Mouse (Mus musculus) midbrain, postnatal 0 days (tissue): ENCODE data around the gene Eif4ebp2. TPM values are rescaled to one million over a fixed set of nuclear protein-coding genes. Genes with fewer than 3 reads are reported as not detected.

ENCODE experiments used
- ATAC-seq: fragments of 200-750 bp; cut with Nextera tagmentation; 2 replicates; pipeline ENCODE4 v1.8.0; 2017; ENCODE audit warnings: moderate number of reproducible peaks, mild to moderate bottlenecking, moderate TSS enrichment, moderate library complexity; ENCODE audit not compliant: low FRiP score
- DNase-seq: peaks from one replicate; pipeline ENCODE4 v3.0.0-alpha.2; 2015; ENCODE audit warnings: low spot score
- H3K27ac ChIP-seq: fragments of 300-500 bp; sonication (generic); 2 replicates; pipeline ENCODE4 v1.5.1; 2014; ENCODE audit warnings: low read depth, mild to moderate bottlenecking, low read length, mixed read lengths
- H3K27me3 ChIP-seq: fragments of 300-500 bp; sonication (generic); 2 replicates; pipeline ENCODE4 v1.6.1; 2014; ENCODE audit warnings: low read length, control low read depth, mixed read lengths; ENCODE audit not compliant: insufficient read depth
- H3K36me3 ChIP-seq: fragments of 300-500 bp; sonication (generic); 2 replicates; pipeline ENCODE4 v1.6.1; 2014; ENCODE audit warnings: low read length, control low read depth, mixed read lengths; ENCODE audit not compliant: insufficient read depth
- H3K4me1 ChIP-seq: fragments of 300-500 bp; sonication (generic); 2 replicates; pipeline ENCODE4 v1.6.1; 2014; ENCODE audit warnings: mild to moderate bottlenecking, control low read depth, antibody characterized with exemption, low read length, mixed read lengths; ENCODE audit not compliant: insufficient read depth
- H3K4me2 ChIP-seq: fragments of 300-500 bp; sonication (generic); 2 replicates; pipeline ENCODE4 v1.6.1; 2014; ENCODE audit warnings: low read depth, mild to moderate bottlenecking, low read length, mixed read lengths; ENCODE audit not compliant: poor library complexity, severe bottlenecking
- H3K4me3 ChIP-seq: fragments of 300-500 bp; sonication (generic); 2 replicates; pipeline ENCODE4 v1.5.1; 2014; ENCODE audit warnings: low read depth, mild to moderate bottlenecking, low read length, moderate library complexity
- H3K9ac ChIP-seq: fragments of 300-500 bp; sonication (generic); replicated peaks from 2 replicates; pipeline ENCODE4 v1.6.1; 2014; ENCODE audit warnings: mild to moderate bottlenecking, low read length, moderate library complexity, mixed read lengths; ENCODE audit not compliant: poor library complexity, severe bottlenecking
- H3K9me3 ChIP-seq: fragments of 300-500 bp; sonication (generic); 2 replicates; pipeline ENCODE4 v1.6.1; 2016; ENCODE audit warnings: low read length, control low read depth
- CTCF ChIP-seq: IDR thresholded peaks from 2 replicates; pipeline ENCODE4 v1.5.1; 2016; ENCODE audit warnings: antibody characterized with exemption, mild to moderate bottlenecking
- WGBS: fragments of 180-500 bp; shearing (Covaris S2); extraction: QIAGEN DNeasy Blood & Tissue Kit; methylation state at CpG from one replicate; pipeline ENCODE4 v1.1.7; 2014; 5-methylcytosine and 5-hydroxymethylcytosine counted together
- polyA plus RNA-seq: library from polyadenylated mRNA; unstranded; fragments of >200 nt; fragmentation: Nextera tagmentation; extraction: Ambion mirVana; gene quantifications from 2 replicates; pipeline ENCODE4 v1.2.1, GENCODE M21; 2015
- total RNA-seq: library from RNA; depleted of rRNA; stranded (reverse); fragments of >200 nt; gene quantifications from 2 replicates; pipeline ENCODE4 v1.2.3, GENCODE M21; 2014

The Eif4ebp2 gene
- total and polyA plus RNA-seq, 2 experiments from 2014 or later = 14.2 to 27.0 TPM

DNA sequence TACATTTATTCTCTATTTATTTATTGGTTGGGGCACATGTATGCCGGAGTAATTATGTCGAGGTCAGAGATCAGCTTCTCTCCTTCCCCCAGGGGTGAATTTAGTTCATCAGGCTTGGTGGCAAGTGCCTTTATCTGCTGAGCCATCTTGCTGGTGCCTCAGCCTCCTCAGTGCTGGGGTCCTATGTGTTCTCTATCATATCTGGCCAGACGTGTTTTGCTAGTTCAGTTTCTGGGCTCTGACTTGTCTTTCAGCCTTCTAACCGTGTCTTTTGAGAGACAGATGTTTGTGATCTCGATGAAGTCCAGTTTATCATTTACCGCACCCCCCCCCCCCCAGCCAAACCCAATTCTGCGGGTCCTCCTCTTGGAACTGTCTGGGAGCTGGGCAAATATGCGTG, 39.1 kb upstream of the Eif4ebp2 start:
- H3K27ac ChIP-seq = no peak overlapping the region
- H3K4me3 ChIP-seq = no peak overlapping the region
- no peak for TF ChIP-seq CTCF
- ATAC-seq (no peak), DNase-seq (no peak)
- H3K4me2 ChIP-seq = no peak overlapping the region
- H3K9ac ChIP-seq = no peak overlapping the region
- H3K27me3 ChIP-seq = no peaks in the 10 kb centered on the region
- no peaks in the 10 kb centered on the region for H3K36me3 ChIP-seq
- no peaks in the 10 kb centered on the region for H3K4me1 ChIP-seq
- 60% methylated on average over 8 of the region's 8 CpGs for WGBS
- H3K9me3 ChIP-seq = no peaks in the 10 kb centered on the region

DNA sequence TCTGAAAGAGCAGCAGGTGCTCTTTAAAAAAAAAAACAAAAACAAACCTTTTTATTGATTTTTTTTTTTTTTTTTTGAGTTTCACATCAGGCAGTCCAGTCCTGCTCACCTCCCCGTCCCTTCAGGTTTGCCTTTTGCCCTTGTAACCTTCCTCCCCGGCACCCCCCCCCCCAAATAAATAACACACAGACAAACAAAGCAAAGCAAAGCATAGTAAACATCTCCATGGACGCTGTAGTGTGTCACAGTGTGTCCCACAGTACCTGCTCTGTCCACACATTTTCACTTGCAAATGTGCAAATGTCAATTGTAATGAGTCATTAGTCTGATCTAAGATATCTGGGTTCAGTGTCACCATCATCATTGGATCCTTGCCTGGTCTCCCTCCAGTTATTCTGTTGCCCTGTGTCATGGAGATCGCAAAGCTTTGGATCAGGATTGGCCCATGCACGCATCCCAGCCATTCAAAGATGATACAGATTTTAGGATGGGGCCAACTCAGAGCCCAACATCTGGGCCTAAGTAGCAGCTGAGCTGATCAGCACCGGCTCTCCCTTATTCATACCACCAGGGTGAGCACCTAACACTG, 36.2 kb upstream of the Eif4ebp2 start:
- Histone ChIP-seq H3K9me3 (no peaks in the 10 kb centered on the region), H3K4me3 (no peak overlapping the region), H3K27me3 (no peaks in the 10 kb centered on the region), H3K4me1 (no peaks in the 10 kb centered on the region), H3K4me2 (no peak overlapping the region), H3K36me3 (no peaks in the 10 kb centered on the region), H3K27ac (no peak overlapping the region), H3K9ac (no peak overlapping the region)
- DNase-seq (no peak), ATAC-seq (no peak)
- WGBS = 81% methylated on average over 6 of the region's 6 CpGs
- TF ChIP-seq CTCF = no peak

DNA sequence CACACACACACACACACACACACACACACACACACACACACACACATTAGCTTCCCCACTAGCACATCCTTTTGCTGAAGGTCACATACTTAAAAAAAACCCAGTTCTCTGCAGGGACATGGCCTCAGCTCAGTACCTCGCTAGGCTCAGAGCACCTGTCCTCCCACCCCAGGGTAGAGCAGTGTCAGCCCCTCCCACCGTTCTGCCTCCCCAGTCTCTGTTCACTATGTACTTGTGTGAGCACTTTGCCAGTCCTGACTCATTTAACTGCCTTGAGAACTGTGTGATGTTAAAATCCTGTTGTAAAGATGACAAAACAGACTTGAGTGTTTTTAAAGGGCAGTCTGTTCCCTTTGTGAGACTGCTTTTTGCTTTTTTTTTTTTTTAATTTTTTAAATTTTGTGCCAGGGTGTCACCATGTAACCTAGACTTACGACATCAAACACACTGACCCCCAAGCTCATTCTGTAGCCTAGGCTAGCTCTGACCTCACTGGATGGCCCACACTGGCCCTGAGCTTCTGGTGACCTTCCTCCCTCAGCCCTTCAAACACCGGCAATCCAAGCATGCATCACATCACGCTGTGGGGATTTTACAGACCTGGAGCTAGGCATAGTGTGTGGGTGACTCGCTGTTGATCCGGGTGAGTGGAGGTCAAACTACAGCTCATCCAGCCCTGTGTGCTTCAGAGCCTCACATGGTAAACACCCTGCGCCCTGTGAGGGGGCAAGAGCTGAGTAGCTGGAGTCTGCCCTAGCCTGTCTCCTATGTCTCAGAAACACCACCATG, 34.3 kb upstream of the Eif4ebp2 start:
- Histone ChIP-seq H3K27me3 (no peaks in the 10 kb centered on the region; the same call in 1 of the 2 replicates), H3K9me3 (no peaks in the 10 kb centered on the region), H3K9ac (no peak overlapping the region), H3K4me2 (no peak overlapping the region), H3K4me3 (no peak overlapping the region), H3K27ac (no peak overlapping the region), H3K36me3 (no peaks in the 10 kb centered on the region), H3K4me1 (no peaks in the 10 kb centered on the region)
- TF ChIP-seq CTCF = no peak
- 87% methylated on average over 8 of the region's 8 CpGs for WGBS
- no peak for ATAC-seq
- DNase-seq = no peak

DNA sequence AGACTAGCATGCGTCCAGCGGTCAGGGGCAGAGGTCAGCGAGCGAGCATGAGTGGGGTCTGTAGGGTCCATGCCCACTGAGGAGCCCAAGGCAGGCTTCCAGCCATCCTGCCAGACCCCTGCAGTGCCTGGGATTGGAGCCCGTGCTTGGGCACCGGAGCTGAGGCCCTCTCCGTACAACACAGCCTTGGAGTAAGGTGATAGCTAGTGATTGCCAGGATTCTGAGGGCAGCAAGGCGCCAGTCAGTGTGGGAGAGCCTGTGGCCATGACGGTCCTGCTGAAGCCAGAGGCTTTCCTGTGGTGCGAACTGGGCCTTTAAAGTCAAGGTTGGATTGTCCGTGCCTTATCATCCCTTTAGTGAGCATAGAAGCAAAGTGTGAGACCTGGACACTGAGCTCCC, 32.3 kb upstream of the Eif4ebp2 start:
- no peak overlapping the region for H3K27ac ChIP-seq
- H3K4me3 ChIP-seq = no peak overlapping the region
- no peak for DNase-seq
- H3K4me1 ChIP-seq = no peaks in the 10 kb centered on the region
- H3K27me3 ChIP-seq = no peaks in the 10 kb centered on the region; the same call in 1 of the 2 replicates
- no peaks in the 10 kb centered on the region for H3K36me3 ChIP-seq
- no peak for TF ChIP-seq CTCF
- H3K9ac ChIP-seq = no peak overlapping the region
- H3K4me2 ChIP-seq = no peak overlapping the region
- no peak for ATAC-seq
- WGBS = 81% methylated on average over 11 of the region's 11 CpGs
- H3K9me3 ChIP-seq = no peaks in the 10 kb centered on the region

DNA sequence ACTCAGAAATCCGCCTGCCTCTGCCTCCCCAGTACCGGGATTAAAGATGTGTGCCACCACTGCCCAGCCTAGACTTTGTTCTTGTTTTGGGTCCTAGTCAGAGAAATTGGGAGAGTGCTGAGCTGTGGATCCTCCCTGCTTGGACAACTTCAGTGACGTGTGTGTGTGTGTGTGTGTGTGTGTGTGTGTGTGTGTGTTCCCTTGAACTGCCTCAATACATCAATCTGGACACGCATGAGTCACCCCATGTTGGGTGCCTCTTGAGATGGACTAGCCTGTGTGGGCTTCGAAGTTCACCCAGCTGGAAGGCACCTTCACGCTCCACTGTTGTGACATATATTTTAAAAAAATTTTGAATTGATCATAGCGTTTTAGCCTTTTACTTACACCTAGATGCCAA, 30.3 kb upstream of the Eif4ebp2 start:
- no peak for TF ChIP-seq CTCF
- DNase-seq = no peak
- H3K4me2 ChIP-seq = no peak overlapping the region
- H3K27ac ChIP-seq = no peak overlapping the region
- no peak overlapping the region for H3K9ac ChIP-seq
- no peaks in the 10 kb centered on the region for H3K36me3 ChIP-seq
- no peaks in the 10 kb centered on the region; the same call in 1 of the 2 replicates for H3K27me3 ChIP-seq
- H3K4me3 ChIP-seq = no peak overlapping the region
- no peaks in the 10 kb centered on the region for H3K9me3 ChIP-seq
- H3K4me1 ChIP-seq = no peaks in the 10 kb centered on the region
- WGBS = 93% methylated on average over 7 of the region's 7 CpGs
- no peak for ATAC-seq

DNA sequence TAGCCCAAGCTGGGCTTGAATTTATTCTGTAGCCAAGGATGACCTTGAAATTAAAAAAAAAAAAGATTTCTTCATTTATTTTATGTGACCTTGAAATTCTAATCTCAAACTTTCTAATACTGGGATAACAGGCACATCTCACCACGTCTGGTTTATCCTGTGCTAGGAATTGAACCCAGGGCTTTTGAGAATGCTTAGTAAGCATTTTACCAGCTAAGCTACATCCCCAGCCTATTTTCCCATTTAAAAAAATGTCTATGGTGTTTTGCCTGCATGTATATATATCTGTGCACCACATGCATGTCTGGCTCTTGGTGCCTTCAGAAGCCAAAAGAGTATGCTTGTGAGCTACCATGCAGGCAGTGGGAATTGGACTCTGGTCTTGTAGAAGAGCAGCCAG, 28.0 kb upstream of the Eif4ebp2 start:
- TF ChIP-seq CTCF = no peak
- 76% methylated on average over 1 of the region's 1 CpGs for WGBS

More for the DNA sequence above, 28.0 kb upstream of the Eif4ebp2 start:
- Histone ChIP-seq H3K27me3 (no peaks in the 10 kb centered on the region; the same call in 1 of the 2 replicates), H3K9me3 (no peaks in the 10 kb centered on the region), H3K4me1 (no peaks in the 10 kb centered on the region), H3K4me3 (no peak overlapping the region), H3K9ac (no peak overlapping the region), H3K4me2 (no peak overlapping the region), H3K27ac (no peak overlapping the region), H3K36me3 (no peaks in the 10 kb centered on the region)
- ATAC-seq (no peak), DNase-seq (no peak)
